Mouse (Mus musculus) CH12.LX (cell line): ENCODE results near the gene Calcrl.

Experiments
- CTCF ChIP-seq, 2 experiments: IDR thresholded peaks in 1 of 2; conservative IDR thresholded peaks in 1 of 2; 2 replicates each; pipeline ENCODE4 v1.5.1; 2011 to 2012; ENCODE audit warnings: low read depth in 2 of 2, low read length in 2 of 2, improper control_type of control experiment in 1 of 2, inconsistent platforms in 1 of 2, mild to moderate bottlenecking in 1 of 2, moderate library complexity in 1 of 2
- EP300 ChIP-seq: IDR thresholded peaks from 2 replicates; pipeline ENCODE4 v1.6.1; 2011; ENCODE audit warnings: low read length, improper control_type of control experiment
- MAX ChIP-seq: IDR thresholded peaks from 2 replicates; pipeline ENCODE4 v1.6.1; 2011; ENCODE audit warnings: low read length, improper control_type of control experiment
- MYC ChIP-seq: IDR thresholded peaks from 2 replicates; pipeline ENCODE4 v1.6.1; 2011; ENCODE audit warnings: low read depth, mild to moderate bottlenecking, improper control_type of control experiment, low read length
- PAX5 ChIP-seq: IDR thresholded peaks from 2 replicates; pipeline ENCODE4 v1.6.1; 2012; ENCODE audit warnings: low read length, inconsistent platforms, mixed read lengths
- POLR2A ChIP-seq: IDR thresholded peaks from 2 replicates; pipeline ENCODE4 v1.6.1; 2011; ENCODE audit warnings: low read depth, mild to moderate bottlenecking, improper control_type of control experiment, low read length
- POLR2AphosphoS2 ChIP-seq: IDR thresholded peaks from 2 replicates; pipeline ENCODE4 v1.6.1; 2011; ENCODE audit warnings: low read depth, low read length, improper control_type of control experiment
- RCOR1 ChIP-seq: conservative IDR thresholded peaks from 2 replicates; pipeline ENCODE4 v1.6.1; 2012; ENCODE audit warnings: low read depth, mild to moderate bottlenecking, inconsistent platforms, low read length, improper control_type of control experiment
- TCF12 ChIP-seq: IDR thresholded peaks from 2 replicates; pipeline ENCODE4 v1.6.1; 2014; ENCODE audit warnings: low read depth, mild to moderate bottlenecking, inconsistent platforms, low read length, improper control_type of control experiment
- UBTF ChIP-seq: IDR thresholded peaks from 2 replicates; pipeline ENCODE4 v1.6.1; 2012; ENCODE audit warnings: low read depth, mild to moderate bottlenecking, inconsistent platforms, low read length, improper control_type of control experiment, moderate library complexity
- USF2 ChIP-seq: conservative IDR thresholded peaks from 2 replicates; pipeline ENCODE4 v1.6.1; 2011; ENCODE audit warnings: low read depth, low read length, improper control_type of control experiment
- ZC3H11A ChIP-seq: IDR thresholded peaks from 2 replicates; pipeline ENCODE4 v1.6.1; 2012; ENCODE audit warnings: low read depth, mild to moderate bottlenecking, inconsistent platforms, low read length, improper control_type of control experiment
- ZNF384 ChIP-seq: IDR thresholded peaks from 2 replicates; pipeline ENCODE4 v1.6.1; 2012; ENCODE audit warnings: low read depth, low read length, improper control_type of control experiment, inconsistent platforms

- TF ChIP-seq CTCF (conservative IDR thresholded peaks at IDR 0.05 in 1 of 2, IDR thresholded peaks at IDR 0.05 in 1 of 2; ENCODE audit: low read depth in 2 of 2, low read length in 2 of 2) (peak; percentile 22 to 90; a peak in 2 of 4 replicates), POLR2A (no peak), PAX5 (no peak), TCF12 (no peak), UBTF (no peak), USF2 (no peak), RCOR1 (no peak), MYC (no peak), POLR2AphosphoS2 (no peak), ZC3H11A (peak; percentile 67), MAX (no peak), ZNF384 (no peak), EP300 (no peak)
Measured at GRCm38 (mm10) chr2:84429724-84430123, 4.5 kb upstream of the Calcrl start.
